Mouse (Mus musculus) CH12.LX (cell line): ENCODE results near the gene Tns2. TPM values are rescaled to one million over a fixed set of nuclear protein-coding genes. Genes with fewer than 3 reads are reported as not detected.

Experiments used
- DNase-seq: peaks from one replicate; pipeline ENCODE4 v3.0.0-alpha.2; 2013; ENCODE audit errors: extremely low read depth
- H3K27ac ChIP-seq: 2 replicates; pipeline ENCODE4 v1.5.1; 2012; ENCODE audit warnings: low read depth, mild to moderate bottlenecking, control low read depth, moderate library complexity; ENCODE audit not compliant: insufficient read depth
- H3K27me3 ChIP-seq: replicated peaks from 2 replicates; pipeline ENCODE3; 2012; ENCODE audit warnings: inconsistent platforms
- H3K36me3 ChIP-seq, 2 experiments: replicated peaks in 1 of 2; 2 replicates each; pipeline versions ENCODE3 to v1.6.1; 2012; ENCODE audit warnings: inconsistent platforms in 1 of 2, low read length in 1 of 2, mild to moderate bottlenecking in 1 of 2, mixed read lengths in 1 of 2, moderate library complexity in 1 of 2; ENCODE audit not compliant: control insufficient read depth in 1 of 2, insufficient read depth in 1 of 2
- H3K4me1 ChIP-seq, 2 experiments: 2 replicates each; pipeline ENCODE4 v1.6.1; 2012; ENCODE audit warnings: inconsistent platforms in 1 of 2, moderate library complexity in 1 of 2; ENCODE audit not compliant: insufficient read depth in 2 of 2, control insufficient read depth in 1 of 2
- H3K4me2 ChIP-seq: 2 replicates; pipeline ENCODE4 v1.6.1; 2012; ENCODE audit warnings: low read depth, mild to moderate bottlenecking, control low read depth; ENCODE audit not compliant: poor library complexity, insufficient read depth, severe bottlenecking
- H3K4me3 ChIP-seq, 3 experiments: fragments of 150-350 bp in 1 of 3; sonication (generic) in 1 of 3; replicated peaks in 1 of 3; 2 replicates each; pipeline versions ENCODE3 to v1.5.1; 2011 to 2012; ENCODE audit warnings: low read depth in 2 of 3, low read length in 2 of 3, mild to moderate bottlenecking in 2 of 3, moderate library complexity in 2 of 3, control low read depth in 1 of 3, improper control_type of control experiment in 1 of 3, inconsistent platforms in 1 of 3, mixed read lengths in 1 of 3; ENCODE audit not compliant: poor library complexity in 1 of 3
- H3K79me2 ChIP-seq: replicated peaks from 2 replicates; pipeline ENCODE4 v1.6.1; 2012; ENCODE audit warnings: mild to moderate bottlenecking, moderate library complexity; ENCODE audit not compliant: control insufficient read depth, poor library complexity, insufficient read depth, severe bottlenecking; ENCODE audit errors: extremely low read depth
- H3K9ac ChIP-seq: 2 replicates; pipeline ENCODE4 v1.6.1; 2012; ENCODE audit warnings: low read depth, mild to moderate bottlenecking, control low read depth, moderate library complexity; ENCODE audit not compliant: insufficient read depth
- H3K9me3 ChIP-seq: replicated peaks from 2 replicates; pipeline ENCODE3; 2012; ENCODE audit warnings: low read length, inconsistent platforms, mixed read lengths
- CHD2 ChIP-seq: IDR thresholded peaks from 2 replicates; pipeline ENCODE4 v1.6.1; 2011; ENCODE audit warnings: low read length, improper control_type of control experiment
- CTCF ChIP-seq, 2 experiments: IDR thresholded peaks in 1 of 2; conservative IDR thresholded peaks in 1 of 2; 2 replicates each; pipeline ENCODE4 v1.5.1; 2011 to 2012; ENCODE audit warnings: low read depth in 2 of 2, low read length in 2 of 2, improper control_type of control experiment in 1 of 2, inconsistent platforms in 1 of 2, mild to moderate bottlenecking in 1 of 2, moderate library complexity in 1 of 2
- EP300 ChIP-seq: IDR thresholded peaks from 2 replicates; pipeline ENCODE4 v1.6.1; 2011; ENCODE audit warnings: low read length, improper control_type of control experiment
- GABPA ChIP-seq: IDR thresholded peaks from 2 replicates; pipeline ENCODE4 v1.6.1; 2012; ENCODE audit warnings: low read depth, low read length, improper control_type of control experiment, inconsistent platforms; ENCODE audit not compliant: insufficient replicate concordance
- HCFC1 ChIP-seq: IDR thresholded peaks from 2 replicates; pipeline ENCODE4 v1.6.1; 2012; ENCODE audit warnings: low read depth, mild to moderate bottlenecking, inconsistent platforms, low read length, improper control_type of control experiment
- MAFK ChIP-seq: IDR thresholded peaks from 2 replicates; pipeline ENCODE4 v1.6.1; 2011; ENCODE audit warnings: low read length, improper control_type of control experiment; ENCODE audit not compliant: insufficient replicate concordance
- MEF2A ChIP-seq: IDR thresholded peaks from 2 replicates; pipeline ENCODE4 v1.6.1; 2014; ENCODE audit warnings: low read depth, mild to moderate bottlenecking, inconsistent platforms, low read length, improper control_type of control experiment, borderline replicate concordance
- PAX5 ChIP-seq: IDR thresholded peaks from 2 replicates; pipeline ENCODE4 v1.6.1; 2012; ENCODE audit warnings: low read length, inconsistent platforms, mixed read lengths
- POLR2A ChIP-seq: IDR thresholded peaks from 2 replicates; pipeline ENCODE4 v1.6.1; 2011; ENCODE audit warnings: low read depth, mild to moderate bottlenecking, improper control_type of control experiment, low read length
- RAD21 ChIP-seq: IDR thresholded peaks from 2 replicates; pipeline ENCODE4 v1.6.1; 2011; ENCODE audit warnings: low read depth, mild to moderate bottlenecking, low read length, improper control_type of control experiment, moderate library complexity
- SMC3 ChIP-seq: IDR thresholded peaks from 2 replicates; pipeline ENCODE4 v1.6.1; 2011; ENCODE audit warnings: low read depth, low read length, improper control_type of control experiment
- TCF12 ChIP-seq: IDR thresholded peaks from 2 replicates; pipeline ENCODE4 v1.6.1; 2014; ENCODE audit warnings: low read depth, mild to moderate bottlenecking, inconsistent platforms, low read length, improper control_type of control experiment
- dilution Hi-C: fragments of 300-500 bp; cut with MboI; formaldehyde crosslinking; loops from 2 replicates; pipeline ENCODE4 v1.14.3; 2020; ENCODE audit warnings: low sequenced_read_pairs; ENCODE audit not compliant: extremely low pct_unique_long_range_greater_than_20kb, extremely low pct_ligation_motif_present
- in situ Hi-C: fragments of 300-500 bp; cut with MboI; formaldehyde crosslinking; loops from 3 replicates; pipeline ENCODE4 v1.14.3; 2019; ENCODE audit warnings: low sequenced_read_pairs, low pct_ligation_motif_present, low pct_unique_long_range_greater_than_20kb, mixed read lengths
- polyA plus RNA-seq: library from polyadenylated mRNA; unstranded; fragments of >175 nt; gene quantifications from 2 replicates; pipeline ENCODE4 v1.2.1, GENCODE M21; 2012; ENCODE audit warnings: low read depth; ENCODE audit not compliant: insufficient read length
- total RNA-seq, 2 experiments: library from RNA; depleted of rRNA; stranded (reverse); fragments of 300-350 nt in 1 of 2; fragments of >200 nt in 1 of 2; gene quantifications; 2 replicates each; pipeline ENCODE4 v1.2.3; 2012 to 2014

Tns2 gene
- total and polyA plus RNA-seq, 3 experiments = 0.13 to 0.34 TPM; not detected in 1

DNA sequence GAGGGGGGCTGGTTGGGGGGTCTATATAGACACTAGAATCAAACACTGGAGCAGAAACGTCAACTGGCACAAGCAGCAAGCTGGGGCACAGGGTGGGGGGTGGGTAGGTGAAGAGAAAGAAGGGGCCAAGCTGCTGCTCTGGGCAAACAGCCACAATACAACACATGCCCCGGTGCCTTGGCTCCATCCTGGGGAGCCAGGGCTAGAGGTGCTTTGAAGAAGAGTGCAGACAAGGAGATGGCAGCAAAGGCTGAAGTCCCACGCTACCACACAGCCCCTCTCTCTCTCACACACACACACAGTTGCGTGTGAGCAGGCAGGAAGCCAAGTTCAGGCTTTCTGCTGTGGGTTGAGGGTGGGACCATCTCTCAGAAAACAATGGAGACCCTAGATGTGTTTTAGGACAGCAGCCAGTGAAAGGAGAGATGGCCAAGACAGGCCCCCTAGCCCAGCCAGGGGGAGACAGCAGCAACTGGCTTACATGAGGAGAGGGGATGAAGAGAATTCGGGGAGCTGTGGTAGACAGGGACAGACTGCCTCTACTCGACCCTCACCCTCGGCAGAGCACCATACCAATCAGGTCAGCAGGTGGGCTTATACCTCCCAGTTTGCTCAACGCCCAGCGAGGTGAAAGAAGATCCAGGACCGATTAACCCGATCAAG, 16.7 kb downstream of the Tns2 start:
- dilution Hi-C loops (no loop called here), in situ Hi-C loops (no loop called here)
- no peak for TF ChIP-seq MAFK
- no peak for TF ChIP-seq PAX5
- TF ChIP-seq HCFC1 = no peak
- TF ChIP-seq MEF2A = no peak
- no peak for TF ChIP-seq GABPA
- no peak for TF ChIP-seq CHD2
- no peak for TF ChIP-seq EP300
- Histone ChIP-seq H3K4me2 (no peak overlapping the region), H3K9ac (no peak overlapping the region), H3K9me3 (no peaks in the 10 kb centered on the region), H3K27ac (no peak overlapping the region), H3K4me1 (no peaks in the 10 kb centered on the region), H3K4me3 (no peak overlapping the region), H3K27me3 (no peaks in the 10 kb centered on the region), H3K36me3 (peaks cover 52 to 74% of the 10 kb centered on the region in 2 experiments), H3K79me2 (no peaks in the 10 kb centered on the region)
- DNase-seq = no peak

DNA sequence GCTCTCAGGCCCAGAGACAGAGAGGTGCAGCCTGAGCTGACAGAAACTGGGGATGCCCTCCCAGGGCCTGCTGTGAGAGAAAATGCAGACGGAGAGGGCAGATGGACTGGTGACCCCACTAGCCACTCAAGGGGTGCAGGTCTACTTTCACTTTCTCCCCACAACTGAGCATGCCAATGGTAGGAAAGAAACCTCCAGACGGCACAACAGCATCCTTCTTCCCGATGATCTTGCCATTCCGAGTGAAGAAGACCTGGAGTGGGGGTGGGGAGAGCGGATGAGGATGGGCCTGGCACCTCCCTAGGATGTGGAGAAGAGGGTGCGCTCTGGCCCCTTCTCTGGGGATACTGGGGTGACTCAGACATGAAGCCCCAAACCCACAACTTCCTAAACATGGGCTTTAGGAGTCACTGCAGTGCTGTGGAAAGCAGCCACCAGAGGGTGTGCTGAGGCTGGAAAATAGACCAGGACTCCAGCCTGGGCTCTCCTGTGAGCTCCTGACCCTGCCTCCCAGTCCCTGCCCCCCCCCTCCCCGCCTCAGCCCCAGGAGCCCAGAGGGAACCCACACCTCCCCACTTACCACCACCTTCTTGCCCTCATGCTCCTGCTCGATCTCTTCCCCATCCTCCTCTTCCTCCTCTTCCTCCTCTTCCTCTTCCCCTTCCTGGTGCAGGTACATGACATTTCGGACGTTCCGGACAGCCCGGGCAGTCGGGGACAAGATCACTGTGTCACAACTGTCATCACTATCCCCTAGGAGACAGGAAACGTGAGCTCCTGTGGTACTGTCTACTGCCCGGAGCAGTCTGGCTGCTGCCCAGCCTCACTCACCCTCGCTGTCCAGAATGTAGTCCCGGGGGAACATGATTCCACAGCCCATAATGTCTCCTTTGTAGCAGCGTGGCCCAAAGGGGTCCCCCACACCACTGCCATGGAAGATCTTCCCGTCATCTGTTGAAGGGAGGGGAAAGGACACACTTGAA, 17.5 kb downstream of the Tns2 start:
- no peak overlapping the region for H3K4me2 ChIP-seq
- peaks cover 53 to 81% of the 10 kb centered on the region in 2 experiments for H3K36me3 ChIP-seq
- TF ChIP-seq POLR2A = no peak
- peak; percentile 8 for TF ChIP-seq RAD21
- no peak for TF ChIP-seq TCF12
- peak in 1 of 2 experiments; percentile 32; a peak in 2 of 4 replicates for TF ChIP-seq CTCF (conservative IDR thresholded peaks at IDR 0.05 in 1 of 2, IDR thresholded peaks at IDR 0.05 in 1 of 2; ENCODE audit: low read depth in 2 of 2, low read length in 2 of 2)
- peak; percentile 18; the same call in 1 of the 2 replicates for TF ChIP-seq SMC3

More for the DNA sequence above, 17.5 kb downstream of the Tns2 start:
- no peak for DNase-seq
- H3K79me2 ChIP-seq = no peaks in the 10 kb centered on the region
- H3K4me1 ChIP-seq = no peaks in the 10 kb centered on the region
- H3K27me3 ChIP-seq = no peaks in the 10 kb centered on the region
- H3K4me3 ChIP-seq = no peak overlapping the region
- no peak overlapping the region for H3K9ac ChIP-seq
- dilution Hi-C loops = no loop called here
- H3K27ac ChIP-seq = no peak overlapping the region
- H3K9me3 ChIP-seq = no peaks in the 10 kb centered on the region
- in situ Hi-C loops = no loop called here
